Mouse (Mus musculus): ENCODE measurements at regions not wholly inside any gene's neighbourhood (a gene's known extent, or its start where the extent isn't known, plus 50 kb on each side); places are given as distances from the start of the nearest gene placed in this dataset.

DNA sequence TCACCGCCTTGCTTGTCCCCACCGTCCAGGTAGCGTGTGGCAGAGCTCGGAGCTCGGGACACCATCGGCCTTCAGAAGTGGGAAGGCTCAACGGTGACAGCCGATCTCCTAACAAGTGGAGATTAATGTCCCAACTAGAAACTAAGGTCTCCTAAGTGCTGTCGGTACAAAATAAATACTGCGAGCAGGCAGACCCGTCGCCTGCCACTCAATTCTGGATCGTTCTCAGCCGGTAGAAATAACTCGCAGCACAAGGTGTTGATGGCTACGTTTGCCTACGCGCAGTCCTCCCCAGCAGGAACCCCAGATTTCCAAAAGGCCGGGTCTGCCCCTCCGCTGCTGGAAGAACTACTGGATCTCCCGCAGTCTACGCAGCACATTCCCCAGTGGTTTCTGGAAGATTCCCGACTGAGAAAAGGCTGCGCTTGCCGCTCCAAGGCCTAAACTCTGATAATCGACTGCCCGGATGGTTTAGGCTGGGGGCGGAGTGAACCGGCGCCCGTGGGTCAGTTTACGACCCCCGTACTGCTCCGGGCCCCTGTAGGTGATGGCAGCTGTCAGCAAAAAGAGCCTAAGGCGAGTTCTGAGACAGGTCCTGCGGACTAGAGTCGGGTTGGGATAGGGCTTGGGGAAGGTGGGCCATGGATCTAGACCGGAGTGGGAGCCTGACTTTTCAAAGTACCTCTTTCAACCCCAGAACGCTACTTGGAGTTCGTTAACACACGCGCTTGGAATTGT, 85.7 kb downstream of the Nr2f2 start:
- Histone ChIP-seq H3K4me1 (ENCODE audit: control insufficient read depth, insufficient read depth, low read length) (peaks cover 7% of the 10 kb centered on the region; the same call in 1 of the 2 replicates), H3K27ac (replicated peaks; ENCODE audit: insufficient read depth, low read depth, low read length) (no peak overlapping the region), H3K4me3 (ENCODE audit: insufficient read depth, low read depth, low read length) (peak overlapping the region; percentile 9; the same call in 1 of the 2 replicates), H3K9ac (ENCODE audit: low read depth, low read length) (no peak overlapping the region), H3K36me3 (ENCODE audit: control insufficient read depth, insufficient read depth, low read length) (no peaks in the 10 kb centered on the region), H3K27me3 (ENCODE audit: control insufficient read depth, insufficient read depth, low read length) (peaks cover 22% of the 10 kb centered on the region), H3K79me2 (ENCODE audit: control insufficient read depth, insufficient read depth, low read length) (no peaks in the 10 kb centered on the region)
- DNase-seq (ENCODE audit: extremely low read depth, low read depth, low spot score): no peak
- TF ChIP-seq POLR2A (IDR thresholded peaks at IDR 0.05; ENCODE audit: extremely low read depth, insufficient read depth, low read length) (no peak), CTCF (IDR thresholded peaks at IDR 0.05; ENCODE audit: low read depth, low read length) (no peak)
- WGBS: 3% methylated on average over 42 of the region's 42 CpGs

DNA sequence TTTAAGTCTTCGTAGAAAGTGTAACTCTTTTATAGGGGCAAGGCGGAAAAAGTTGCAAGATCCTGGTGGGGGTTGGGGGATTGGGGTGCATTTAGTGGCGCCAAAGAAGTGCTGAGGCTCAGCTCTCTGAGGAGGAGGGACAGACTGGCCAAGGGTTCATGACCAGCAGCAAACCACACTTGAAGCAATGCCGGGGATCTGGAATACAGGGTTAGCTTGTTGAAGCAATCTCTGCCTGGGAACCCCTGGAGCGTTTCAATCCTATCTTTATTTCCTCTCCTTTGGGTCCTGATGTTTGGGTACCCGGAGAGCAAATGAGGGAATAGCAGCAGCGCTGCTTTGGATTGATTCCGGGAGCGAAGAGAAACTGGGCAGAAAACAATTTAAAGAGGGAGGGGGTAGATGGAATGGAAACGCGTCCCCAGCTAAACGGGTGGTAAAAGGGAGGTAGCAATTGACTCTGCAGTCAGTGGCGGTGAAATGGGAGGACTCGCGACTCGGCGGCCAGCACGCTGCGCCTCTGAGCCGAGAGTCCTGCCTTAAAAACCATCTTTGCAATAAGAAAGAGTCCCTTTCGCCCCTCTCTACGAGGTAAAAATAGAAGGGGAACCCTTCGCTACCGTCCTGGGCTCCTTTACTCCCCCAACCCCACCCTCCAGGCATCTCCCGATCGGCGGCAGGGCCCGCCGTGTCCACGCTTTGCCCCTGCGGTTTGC, 86.5 kb downstream of the Nr2f2 start:
- Histone ChIP-seq H3K27ac (replicated peaks; ENCODE audit: insufficient read depth, low read depth, low read length) (no peak overlapping the region), H3K79me2 (ENCODE audit: control insufficient read depth, insufficient read depth, low read length) (no peaks in the 10 kb centered on the region), H3K4me1 (ENCODE audit: control insufficient read depth, insufficient read depth, low read length) (peaks cover 7% of the 10 kb centered on the region; the same call in 1 of the 2 replicates), H3K9ac (ENCODE audit: low read depth, low read length) (no peak overlapping the region), H3K4me3 (ENCODE audit: insufficient read depth, low read depth, low read length) (peak overlapping the region; percentile 9; the same call in 1 of the 2 replicates), H3K36me3 (ENCODE audit: control insufficient read depth, insufficient read depth, low read length) (no peaks in the 10 kb centered on the region), H3K27me3 (ENCODE audit: control insufficient read depth, insufficient read depth, low read length) (peaks cover 22% of the 10 kb centered on the region)
- WGBS: 4% methylated on average over 31 of the region's 31 CpGs
- no peak for DNase-seq (ENCODE audit: extremely low read depth, low read depth, low spot score)
- TF ChIP-seq CTCF (IDR thresholded peaks at IDR 0.05; ENCODE audit: low read depth, low read length) (no peak), POLR2A (IDR thresholded peaks at IDR 0.05; ENCODE audit: extremely low read depth, insufficient read depth, low read length) (no peak)

DNA sequence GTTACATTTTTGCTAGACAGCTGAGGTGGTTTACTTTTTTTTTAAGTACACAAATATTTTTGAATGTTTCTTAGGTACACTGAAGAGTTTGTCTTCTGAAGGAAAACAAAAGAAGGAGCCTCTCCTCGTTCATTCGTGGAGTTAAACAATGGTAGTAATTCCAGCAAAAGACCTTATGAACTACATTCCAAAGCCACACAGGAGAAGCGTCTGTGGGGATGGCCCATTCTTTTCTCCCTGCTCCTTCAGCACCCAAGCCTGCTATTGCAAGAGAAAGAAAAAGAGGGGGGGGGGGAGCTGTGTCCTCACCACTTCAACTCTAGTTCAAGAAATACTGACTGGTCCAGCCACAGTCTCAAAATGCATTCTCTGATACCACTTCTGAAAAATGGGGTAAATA, 87.4 kb downstream of the Nr2f2 start:
- H3K4me3 ChIP-seq (ENCODE audit: insufficient read depth, low read depth, low read length): no peak overlapping the region
- H3K9ac ChIP-seq (ENCODE audit: low read depth, low read length): no peak overlapping the region
- H3K79me2 ChIP-seq (ENCODE audit: control insufficient read depth, insufficient read depth, low read length): no peaks in the 10 kb centered on the region
- no peak for DNase-seq (ENCODE audit: extremely low read depth, low read depth, low spot score)
- no peaks in the 10 kb centered on the region for H3K36me3 ChIP-seq (ENCODE audit: control insufficient read depth, insufficient read depth, low read length)
- H3K27ac ChIP-seq (replicated peaks; ENCODE audit: insufficient read depth, low read depth, low read length): no peak overlapping the region
- peaks cover 7% of the 10 kb centered on the region; the same call in 1 of the 2 replicates for H3K4me1 ChIP-seq (ENCODE audit: control insufficient read depth, insufficient read depth, low read length)
- H3K27me3 ChIP-seq (ENCODE audit: control insufficient read depth, insufficient read depth, low read length): peaks cover 22% of the 10 kb centered on the region
- WGBS: 33% methylated on average over 3 of the region's 3 CpGs
- TF ChIP-seq CTCF (IDR thresholded peaks at IDR 0.05; ENCODE audit: low read depth, low read length): no peak
- no peak for TF ChIP-seq POLR2A (IDR thresholded peaks at IDR 0.05; ENCODE audit: extremely low read depth, insufficient read depth, low read length)

DNA sequence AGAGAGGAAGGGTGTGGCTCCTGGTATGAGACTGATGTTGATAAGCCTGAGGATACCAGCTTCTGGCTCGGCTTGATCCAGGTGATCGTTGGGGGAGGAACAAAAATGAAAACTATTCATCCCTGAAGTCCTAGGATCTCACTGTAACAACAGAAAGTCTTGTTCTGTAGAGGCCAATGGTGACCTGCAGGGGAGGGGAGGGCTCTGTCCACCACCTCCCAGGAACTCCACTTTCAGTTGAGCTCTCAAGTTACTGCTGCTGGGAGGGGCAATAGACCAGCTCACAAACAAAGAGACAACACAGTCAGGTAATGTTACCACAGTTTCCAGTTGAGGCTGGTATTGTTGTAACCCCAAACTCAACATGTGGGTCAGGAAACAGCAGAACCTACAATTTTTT, 90.5 kb downstream of the Nr2f2 start:
- peaks cover 5% of the 10 kb centered on the region; the same call in 1 of the 2 replicates for H3K4me1 ChIP-seq (ENCODE audit: control insufficient read depth, insufficient read depth, low read length)
- no peaks in the 10 kb centered on the region for H3K79me2 ChIP-seq (ENCODE audit: control insufficient read depth, insufficient read depth, low read length)
- TF ChIP-seq CTCF (IDR thresholded peaks at IDR 0.05; ENCODE audit: low read depth, low read length): no peak
- no peak for TF ChIP-seq POLR2A (IDR thresholded peaks at IDR 0.05; ENCODE audit: extremely low read depth, insufficient read depth, low read length)
- WGBS: 56% methylated on average over 2 of the region's 2 CpGs
- peaks cover 10% of the 10 kb centered on the region for H3K27me3 ChIP-seq (ENCODE audit: control insufficient read depth, insufficient read depth, low read length)
- no peaks in the 10 kb centered on the region for H3K36me3 ChIP-seq (ENCODE audit: control insufficient read depth, insufficient read depth, low read length)
- no peak overlapping the region for H3K4me3 ChIP-seq (ENCODE audit: insufficient read depth, low read depth, low read length)
- no peak for DNase-seq (ENCODE audit: extremely low read depth, low read depth, low spot score)
- no peak overlapping the region for H3K9ac ChIP-seq (ENCODE audit: low read depth, low read length)
- H3K27ac ChIP-seq (replicated peaks; ENCODE audit: insufficient read depth, low read depth, low read length): no peak overlapping the region

DNA sequence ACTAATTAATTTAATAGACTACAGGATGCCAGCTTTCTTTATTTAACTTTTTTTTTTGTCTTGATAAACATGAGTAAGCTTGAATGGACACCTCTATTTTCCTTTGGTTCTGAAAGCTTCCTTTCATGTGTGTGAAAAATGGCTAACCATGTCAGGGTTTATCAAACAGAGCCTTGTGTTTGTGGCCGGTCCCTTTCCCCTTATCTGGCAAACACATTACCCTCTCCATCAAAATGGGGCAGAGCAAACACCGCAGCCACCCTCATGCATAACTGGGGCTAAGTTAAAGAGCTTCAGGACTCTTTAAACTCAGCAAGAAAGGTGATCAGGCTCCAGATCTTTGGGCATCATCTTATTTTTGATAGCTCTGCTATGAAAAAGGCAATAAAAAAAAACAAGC, 92.2 kb downstream of the Nr2f2 start:
- Histone ChIP-seq H3K27me3 (ENCODE audit: control insufficient read depth, insufficient read depth, low read length) (0 out of 2 replicates have a peak, but pooled peaks cover 3% of the 10 kb centered on the region), H3K4me1 (ENCODE audit: control insufficient read depth, insufficient read depth, low read length) (no peaks in the 10 kb centered on the region), H3K27ac (replicated peaks; ENCODE audit: insufficient read depth, low read depth, low read length) (no peak overlapping the region), H3K9ac (ENCODE audit: low read depth, low read length) (no peak overlapping the region), H3K36me3 (ENCODE audit: control insufficient read depth, insufficient read depth, low read length) (no peaks in the 10 kb centered on the region), H3K79me2 (ENCODE audit: control insufficient read depth, insufficient read depth, low read length) (no peaks in the 10 kb centered on the region), H3K4me3 (ENCODE audit: insufficient read depth, low read depth, low read length) (no peak overlapping the region)
- TF ChIP-seq POLR2A (IDR thresholded peaks at IDR 0.05; ENCODE audit: extremely low read depth, insufficient read depth, low read length) (no peak), CTCF (IDR thresholded peaks at IDR 0.05; ENCODE audit: low read depth, low read length) (no peak)
- WGBS: 15% methylated on average over 2 of the region's 2 CpGs
- DNase-seq (ENCODE audit: extremely low read depth, low read depth, low spot score): no peak

All from liver, adult 2 months (tissue).